Mouse (Mus musculus) olfactory bulb, adult 2 months (tissue): Measurements from ENCODE around the gene Pip5k1b.

Source experiments
- CTCF ChIP-seq: fragments of 200-500 bp; IDR thresholded peaks from 2 replicates; pipeline ENCODE4 v1.5.1; 2012; ENCODE audit warnings: low read depth, mild to moderate bottlenecking, low read length, moderate library complexity; ENCODE audit not compliant: insufficient read depth
- POLR2A ChIP-seq: fragments of 200-500 bp; IDR thresholded peaks from 2 replicates; pipeline ENCODE4 v1.6.1; 2012; ENCODE audit warnings: mild to moderate bottlenecking, low read depth, low read length, moderate library complexity; ENCODE audit not compliant: insufficient read depth

DNA sequence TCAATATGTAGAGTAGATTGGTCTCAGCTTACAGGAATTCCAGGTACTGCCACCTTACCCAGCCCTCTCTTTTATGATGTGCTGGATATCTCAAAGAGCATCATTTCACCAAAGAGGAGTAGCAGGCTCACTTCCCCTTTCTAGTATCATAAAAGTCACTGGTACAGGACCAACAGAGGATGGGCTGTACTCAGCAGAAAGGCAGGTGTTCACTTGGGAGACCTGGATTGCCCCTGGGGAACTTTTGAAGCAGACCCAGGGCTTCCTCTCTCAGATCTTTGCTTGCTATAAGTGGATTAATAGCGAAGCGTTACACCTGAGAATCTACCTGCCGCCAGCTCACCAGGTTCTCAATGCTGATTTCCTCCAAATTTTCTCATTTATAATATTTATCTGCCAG, 127.7 kb downstream of the Pip5k1b start:
- no peak for TF ChIP-seq CTCF
- no peak for TF ChIP-seq POLR2A
